Mouse (Mus musculus) forebrain, embryonic 11.5 days (tissue): ENCODE results near the gene Sema4b. TPM values are rescaled to one million over a fixed set of nuclear protein-coding genes. Genes with fewer than 3 reads are reported as not detected.

ENCODE experiments used
- ATAC-seq: fragments of 200-750 bp; cut with Nextera tagmentation; replicated peaks from 2 replicates; pipeline ENCODE4 v1.8.0; 2017; ENCODE audit warnings: moderate TSS enrichment; ENCODE audit not compliant: low FRiP score
- DNase-seq: peaks from one replicate; pipeline ENCODE4 v3.0.0-alpha.2; 2017; ENCODE audit warnings: low spot score
- H3K27ac ChIP-seq: fragments of 300-500 bp; sonication (generic); 2 replicates; pipeline ENCODE4 v1.5.1; 2014; ENCODE audit warnings: low read depth, low read length
- H3K27me3 ChIP-seq: fragments of 300-500 bp; sonication (generic); 2 replicates; pipeline ENCODE4 v1.6.1; 2014; ENCODE audit warnings: mild to moderate bottlenecking, low read length, mixed read lengths; ENCODE audit not compliant: control insufficient read depth, insufficient read depth
- H3K36me3 ChIP-seq: fragments of 300-500 bp; sonication (generic); 2 replicates; pipeline ENCODE4 v1.6.1; 2014; ENCODE audit warnings: mild to moderate bottlenecking, low read length, moderate library complexity, mixed read lengths; ENCODE audit not compliant: control insufficient read depth, insufficient read depth
- H3K4me1 ChIP-seq: fragments of 300-500 bp; sonication (generic); replicated peaks from 2 replicates; pipeline ENCODE4 v1.6.1; 2014; ENCODE audit warnings: low read length, mixed read lengths; ENCODE audit not compliant: control insufficient read depth, insufficient read depth
- H3K4me2 ChIP-seq: fragments of 300-500 bp; sonication (generic); 2 replicates; pipeline ENCODE4 v1.6.1; 2014; ENCODE audit warnings: low read depth, mild to moderate bottlenecking, low read length, moderate library complexity, mixed read lengths; ENCODE audit not compliant: severe bottlenecking
- H3K4me3 ChIP-seq: fragments of 300-500 bp; sonication (generic); 2 replicates; pipeline ENCODE4 v1.5.1; 2014; ENCODE audit warnings: low read depth, low read length
- H3K9ac ChIP-seq: fragments of 300-500 bp; sonication (generic); 2 replicates; pipeline ENCODE4 v1.6.1; 2014; ENCODE audit warnings: low read length
- H3K9me3 ChIP-seq: fragments of 300-500 bp; sonication (generic); 2 replicates; pipeline ENCODE4 v1.6.1; 2016; ENCODE audit warnings: low read length, mixed read lengths; ENCODE audit not compliant: control insufficient read depth
- WGBS: fragments of 180-500 bp; shearing (Covaris S2); extraction: QIAGEN DNeasy Blood & Tissue Kit; methylation state at CpG from one replicate; pipeline ENCODE4 v1.1.7; 2014; 5-methylcytosine and 5-hydroxymethylcytosine counted together
- polyA plus RNA-seq: library from polyadenylated mRNA; unstranded; fragments of >200 nt; fragmentation: Nextera tagmentation; extraction: Ambion mirVana; gene quantifications from 2 replicates; pipeline ENCODE4 v1.2.1, GENCODE M21; 2014

Gene Sema4b
- polyA plus RNA-seq, 1 experiment from 2014 or later: 17.3 TPM

GRCm38 (mm10) chr7:80202961-80203360 is 16.3 kb downstream of the Sema4b start:
- Histone ChIP-seq H3K9me3 (no peaks in the 10 kb centered on the region), H3K27me3 (no peaks in the 10 kb centered on the region), H3K36me3 (no peaks in the 10 kb centered on the region), H3K27ac (no peak overlapping the region), H3K4me1 (peaks cover 2% of the 10 kb centered on the region), H3K4me3 (no peak overlapping the region), H3K4me2 (no peak overlapping the region), H3K9ac (no peak overlapping the region)
- DNase-seq: no peak
- ATAC-seq: no peak
- 83% methylated on average over 5 of the region's 5 CpGs for WGBS

DNA sequence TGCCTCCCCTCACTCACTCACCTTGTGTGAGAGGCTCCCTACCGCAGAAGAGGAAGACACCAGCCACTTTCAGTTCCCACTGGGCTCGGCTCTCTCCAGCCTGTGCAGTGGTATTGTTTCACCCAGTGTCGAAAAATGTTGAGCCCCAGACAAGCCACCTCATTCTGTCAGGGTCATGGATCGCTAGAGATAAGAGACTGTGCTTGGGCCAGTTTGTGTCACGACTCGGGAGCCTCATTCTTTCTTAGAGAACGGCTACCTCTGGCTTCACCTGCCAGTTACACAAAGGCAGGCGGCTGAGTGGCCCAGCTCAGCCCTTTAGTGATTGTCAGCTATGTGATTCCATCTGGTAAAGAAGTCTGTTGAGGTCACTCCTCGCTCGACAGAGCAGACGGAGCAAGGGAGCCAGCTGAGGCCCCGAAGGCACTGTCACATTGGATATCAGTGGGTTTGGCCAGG is 17.0 kb downstream of the Sema4b start:
- H3K4me1 ChIP-seq: peaks cover 2% of the 10 kb centered on the region
- WGBS: 60% methylated on average over 12 of the region's 12 CpGs
- no peaks in the 10 kb centered on the region for H3K27me3 ChIP-seq
- H3K9ac ChIP-seq: no peak overlapping the region
- H3K27ac ChIP-seq: no peak overlapping the region; the same call in 1 of the 2 replicates
- no peak for DNase-seq
- no peaks in the 10 kb centered on the region for H3K9me3 ChIP-seq
- H3K36me3 ChIP-seq: no peaks in the 10 kb centered on the region
- no peak for ATAC-seq
- no peak overlapping the region for H3K4me2 ChIP-seq
- no peak overlapping the region for H3K4me3 ChIP-seq

GRCm38 (mm10) chr7:80204362-80204761 is 17.7 kb downstream of the Sema4b start:
- Histone ChIP-seq H3K4me3 (no peak overlapping the region), H3K4me2 (no peak overlapping the region), H3K27me3 (no peaks in the 10 kb centered on the region), H3K9ac (no peak overlapping the region), H3K27ac (no peak overlapping the region), H3K4me1 (peaks cover 2% of the 10 kb centered on the region), H3K9me3 (no peaks in the 10 kb centered on the region), H3K36me3 (no peaks in the 10 kb centered on the region)
- no peak for ATAC-seq
- WGBS: 90% methylated on average over 4 of the region's 4 CpGs
- DNase-seq: no peak

GRCm38 (mm10) chr7:80204961-80205360 is 18.3 kb downstream of the Sema4b start:
- 91% methylated on average over 7 of the region's 7 CpGs for WGBS
- Histone ChIP-seq H3K9ac (no peak overlapping the region), H3K4me1 (peaks cover 2% of the 10 kb centered on the region), H3K27ac (no peak overlapping the region), H3K9me3 (no peaks in the 10 kb centered on the region), H3K4me2 (no peak overlapping the region), H3K36me3 (no peaks in the 10 kb centered on the region), H3K27me3 (no peaks in the 10 kb centered on the region), H3K4me3 (no peak overlapping the region)
- DNase-seq (no peak), ATAC-seq (no peak)

GRCm38 (mm10) chr7:80205705-80206589 is 19.3 kb downstream of the Sema4b start:
- WGBS: 91% methylated on average over 12 of the region's 12 CpGs
- Histone ChIP-seq H3K9me3 (no peaks in the 10 kb centered on the region), H3K27ac (no peak overlapping the region), H3K4me2 (no peak overlapping the region), H3K4me3 (no peak overlapping the region), H3K9ac (no peak overlapping the region), H3K27me3 (no peaks in the 10 kb centered on the region), H3K36me3 (no peaks in the 10 kb centered on the region), H3K4me1 (no peaks in the 10 kb centered on the region; the same call in none of the 2 replicates)
- DNase-seq (no peak), ATAC-seq (no peak)

DNA sequence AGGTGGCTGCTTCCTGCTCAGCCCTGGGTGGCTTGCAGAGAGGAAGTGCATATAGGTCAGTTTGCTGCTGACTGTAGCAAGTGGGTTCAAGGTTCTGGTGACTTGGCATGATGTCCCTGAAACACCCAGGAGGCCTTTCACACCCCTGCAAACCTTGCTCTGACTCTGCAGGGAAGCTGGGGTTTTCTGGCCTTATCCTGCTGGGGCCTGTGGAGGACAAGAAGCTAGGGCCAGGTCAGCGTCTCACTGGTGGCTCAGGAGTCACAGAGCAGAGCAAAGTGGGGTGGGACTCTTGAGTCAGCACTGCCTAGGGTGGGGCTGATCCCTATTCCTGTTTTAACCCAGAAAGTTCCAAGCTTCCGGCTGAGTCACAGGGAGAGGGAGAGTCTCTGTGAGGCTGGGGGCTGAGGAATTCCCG is 20.7 kb downstream of the Sema4b start:
- no peak overlapping the region for H3K4me2 ChIP-seq
- DNase-seq: no peak
- no peaks in the 10 kb centered on the region; the same call in 1 of the 2 replicates for H3K4me1 ChIP-seq
- no peak overlapping the region for H3K4me3 ChIP-seq
- no peaks in the 10 kb centered on the region for H3K36me3 ChIP-seq
- H3K9ac ChIP-seq: no peak overlapping the region; the same call in 1 of the 2 replicates
- 71% methylated on average over 3 of the region's 3 CpGs for WGBS
- ATAC-seq: no peak
- no peaks in the 10 kb centered on the region for H3K27me3 ChIP-seq
- H3K9me3 ChIP-seq: no peaks in the 10 kb centered on the region
- H3K27ac ChIP-seq: no peak overlapping the region

- Histone ChIP-seq H3K4me1 (no peaks in the 10 kb centered on the region; the same call in 1 of the 2 replicates), H3K4me3 (no peak overlapping the region), H3K36me3 (peaks cover 1% of the 10 kb centered on the region; the same call in 1 of the 2 replicates), H3K27me3 (no peaks in the 10 kb centered on the region), H3K4me2 (no peak overlapping the region), H3K9ac (no peak overlapping the region), H3K9me3 (no peaks in the 10 kb centered on the region), H3K27ac (no peak overlapping the region)
- WGBS: 86% methylated on average over 18 of the region's 18 CpGs
- DNase-seq: no peak
- ATAC-seq: no peak
These were observed 21.5 kb downstream of the Sema4b start for GRCm38 (mm10) chr7:80208026-80208642.

DNA sequence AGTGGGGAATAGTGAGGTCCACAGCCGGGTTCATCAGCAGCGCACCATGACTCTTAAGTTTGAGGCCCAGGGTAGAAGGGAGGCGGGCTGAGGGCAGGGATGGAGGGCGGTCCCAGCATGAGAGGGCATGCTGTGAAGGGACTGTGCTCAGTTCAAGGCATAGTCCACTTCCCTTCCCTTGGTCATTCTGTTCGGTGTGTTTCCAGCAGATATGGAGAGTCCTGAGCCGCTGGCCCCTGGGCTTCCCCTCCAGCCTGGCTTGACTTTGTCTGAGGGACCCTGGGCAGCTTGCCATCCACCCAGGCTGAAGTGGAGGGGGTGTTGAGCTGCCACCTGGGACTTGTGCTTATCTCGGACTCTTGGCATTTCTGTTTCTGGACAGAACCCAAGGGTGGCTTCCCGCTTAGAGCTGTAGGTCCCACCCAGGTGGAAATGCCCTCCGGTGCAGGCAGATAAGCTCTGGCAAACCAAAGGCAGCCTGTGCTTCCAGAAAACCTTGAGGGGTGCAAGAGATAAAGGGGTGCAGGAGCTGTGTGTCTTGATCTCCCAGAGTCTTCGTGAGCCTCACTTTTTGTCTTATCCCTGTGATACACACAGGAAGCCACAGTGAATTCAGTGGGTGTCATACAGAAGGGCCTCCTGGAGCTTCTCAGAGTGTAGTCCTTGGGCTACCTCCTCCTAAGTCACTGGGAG is 22.2 kb downstream of the Sema4b start:
- H3K27ac ChIP-seq: no peak overlapping the region
- no peak overlapping the region for H3K9ac ChIP-seq
- peaks cover 4% of the 10 kb centered on the region; the same call in 1 of the 2 replicates for H3K36me3 ChIP-seq
- no peaks in the 10 kb centered on the region for H3K9me3 ChIP-seq
- 81% methylated on average over 10 of the region's 10 CpGs for WGBS
- no peak overlapping the region for H3K4me2 ChIP-seq
- no peaks in the 10 kb centered on the region for H3K27me3 ChIP-seq
- ATAC-seq (no peak), DNase-seq (no peak)
- no peak overlapping the region for H3K4me3 ChIP-seq
- H3K4me1 ChIP-seq: no peaks in the 10 kb centered on the region; the same call in 1 of the 2 replicates
